Mouse (Mus musculus): ENCODE data around the gene Epha3.
A peak's percentile ranks its signal among the peaks of the same experiment; 100 is the strongest.

Epha3 gene

GRCm38 (mm10) chr16:63783544-63783943, 80.4 kb downstream of the Epha3 start:
- no peak for DNase-seq (ENCODE audit: low spot score in 2 of 2)

DNA sequence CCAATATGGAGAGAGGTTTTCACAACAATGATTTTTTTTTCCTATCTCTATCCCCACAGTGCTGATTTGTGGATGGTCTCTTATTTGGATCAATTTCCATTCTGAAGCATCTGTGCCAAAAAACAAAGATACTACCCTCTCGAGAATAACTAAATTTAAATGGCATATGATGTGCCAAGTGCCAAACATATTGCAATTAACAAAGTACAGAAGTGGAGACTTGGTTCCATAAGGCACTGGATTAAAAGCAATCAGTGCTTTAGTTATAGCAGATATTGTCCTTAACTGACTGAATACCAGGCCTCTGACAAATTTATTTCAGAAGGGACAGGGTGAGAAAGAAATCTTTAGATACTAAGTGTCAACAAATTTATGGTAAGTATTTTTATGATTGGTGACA, 81.9 kb downstream of the Epha3 start:
- DNase-seq (ENCODE audit: low spot score in 2 of 2): no peak

DNA sequence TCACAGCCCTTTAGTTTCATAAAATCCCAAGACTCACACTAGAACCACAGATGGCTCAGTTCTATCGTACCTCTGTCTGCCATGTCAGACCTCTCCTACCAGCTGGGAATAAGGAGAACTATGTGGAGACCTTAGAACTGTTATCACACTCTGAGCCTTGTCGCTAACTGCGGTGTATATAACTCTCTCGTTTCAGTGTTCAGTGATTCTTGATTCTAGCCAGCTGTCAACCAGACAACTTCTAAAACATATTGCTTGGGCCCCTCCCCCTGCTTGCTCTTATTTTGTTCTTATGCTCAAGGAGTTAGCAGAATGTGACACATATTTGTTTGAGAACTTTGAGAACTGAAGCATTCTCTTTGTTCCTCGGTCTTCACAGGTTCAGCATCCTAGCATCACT, 83.8 kb downstream of the Epha3 start:
- DNase-seq (ENCODE audit: low spot score in 2 of 2): no peak

DNA sequence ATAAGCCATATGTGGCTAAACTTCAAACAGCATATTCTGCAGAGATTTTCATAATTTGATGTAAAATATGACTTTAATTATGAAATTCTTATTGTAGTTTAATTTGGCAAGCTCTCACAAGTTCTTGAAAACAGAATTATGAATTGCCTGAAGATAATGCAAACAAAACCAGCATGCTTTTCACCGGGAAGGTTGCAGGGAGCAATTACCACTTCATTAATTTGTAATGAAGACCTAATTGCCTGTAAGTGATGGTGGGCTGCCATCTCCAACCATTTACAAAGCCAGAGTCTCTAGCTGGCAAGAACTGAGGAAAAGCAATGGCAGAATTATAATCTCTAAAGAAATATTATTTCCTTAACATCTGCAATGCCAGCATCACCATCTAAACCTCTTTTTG, 86.2 kb downstream of the Epha3 start:
- DNase-seq (ENCODE audit: low spot score in 2 of 2): no peak

- DNase-seq (ENCODE audit: low spot score in 2 of 2): no peak
Observed at GRCm38 (mm10) chr16:63772566-63772965, 91.4 kb downstream of the Epha3 start.

DNA sequence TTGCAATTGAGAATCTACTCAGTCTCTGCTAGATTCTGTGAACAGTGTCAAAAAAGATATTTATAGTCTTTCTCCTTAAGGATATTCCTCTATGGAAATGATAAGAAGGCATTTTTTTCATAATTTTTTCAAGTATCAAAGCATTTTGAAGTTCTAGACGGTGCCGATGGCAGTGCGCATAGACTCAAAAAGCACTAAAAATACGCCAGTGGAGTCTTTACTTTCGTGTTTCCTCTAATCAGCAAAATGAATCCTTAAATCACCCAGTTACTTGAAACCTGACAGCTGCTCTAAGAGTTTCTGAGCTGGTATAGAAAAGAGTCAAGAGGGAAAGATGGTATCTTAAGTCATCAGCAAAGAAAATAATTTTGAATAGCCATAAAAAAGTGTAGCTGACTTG, 96.4 kb downstream of the Epha3 start:
- DNase-seq (ENCODE audit: low spot score in 2 of 2): no peak

GRCm38 (mm10) chr16:63761177-63761576, 102.8 kb downstream of the Epha3 start:
- DNase-seq (ENCODE audit: low spot score in 2 of 2): no peak

GRCm38 (mm10) chr16:63760112-63760511, 103.9 kb downstream of the Epha3 start:
- no peak for DNase-seq (ENCODE audit: low spot score in 2 of 2)

DNA sequence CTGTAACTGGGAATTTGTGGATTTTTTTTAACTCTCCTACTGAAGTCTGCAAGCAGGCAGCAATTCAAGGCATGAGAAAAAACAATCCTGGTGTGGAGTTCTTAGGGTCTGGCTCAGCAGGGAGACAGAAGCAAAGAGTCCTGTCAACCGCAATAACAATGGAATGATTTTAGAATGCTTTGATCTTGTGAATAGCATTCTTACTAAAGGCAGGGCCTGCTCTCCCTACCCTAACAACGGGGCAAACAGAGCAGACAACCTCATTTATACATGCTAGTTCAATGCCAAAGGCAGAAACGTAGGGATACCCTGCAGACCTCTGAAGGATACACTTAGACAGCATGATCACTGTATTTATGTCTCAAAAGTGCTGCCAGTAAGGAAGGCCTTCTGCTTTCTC, 110.9 kb downstream of the Epha3 start:
- no peak for DNase-seq (ENCODE audit: low spot score in 2 of 2)

DNA sequence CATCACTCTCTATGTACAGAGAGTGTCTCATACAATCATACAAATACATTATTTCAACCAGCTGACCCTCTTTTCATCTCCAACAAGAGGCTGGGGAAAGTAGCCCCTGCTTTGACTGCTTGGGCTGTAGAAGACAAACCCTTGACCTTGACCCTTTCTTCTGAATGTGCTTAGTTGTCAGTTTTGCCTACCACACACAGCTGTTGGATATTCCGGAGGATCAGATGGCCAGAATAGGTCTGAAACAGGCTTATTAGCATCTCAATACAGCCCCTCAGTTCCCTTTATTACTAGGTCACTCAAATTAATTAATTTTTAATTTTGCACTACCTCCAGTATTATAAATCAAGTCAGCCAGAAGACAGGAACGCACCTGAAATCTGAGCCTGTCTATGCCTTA, 116.2 kb downstream of the Epha3 start:
- DNase-seq (ENCODE audit: low spot score in 2 of 2): no peak

GRCm38 (mm10) chr16:63745465-63745864, 118.5 kb downstream of the Epha3 start:
- no peak for DNase-seq (ENCODE audit: low spot score in 2 of 2)

DNA sequence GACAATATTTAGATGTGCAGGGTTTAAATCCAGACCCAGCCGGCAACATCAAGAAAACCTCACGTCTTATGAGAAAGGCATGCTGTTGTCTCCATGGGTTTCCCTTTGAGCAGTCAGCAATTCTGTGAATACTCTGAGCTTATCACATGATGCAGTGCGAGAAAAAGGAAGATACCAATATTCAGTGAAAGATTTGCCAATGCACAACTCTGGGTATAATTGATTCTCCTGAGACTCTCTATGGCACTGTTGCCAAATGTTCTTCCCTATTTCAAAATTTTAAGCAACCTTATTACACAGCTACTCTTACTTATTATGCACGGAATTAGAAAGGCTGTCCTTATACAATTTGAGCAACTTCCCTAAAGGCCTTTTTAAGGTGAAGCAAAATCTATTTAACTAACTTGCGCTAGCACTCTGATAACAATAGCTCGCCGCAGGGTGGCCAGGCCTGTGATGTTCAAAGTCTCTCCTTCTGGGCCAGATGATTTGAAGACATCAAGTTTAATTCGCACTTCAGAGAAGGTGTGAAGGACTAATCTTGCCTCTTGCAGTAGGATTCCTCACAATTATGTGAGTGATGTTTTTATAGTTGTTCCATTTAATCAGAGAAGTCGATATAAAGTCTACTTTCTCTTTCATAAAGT, 120.6 kb downstream of the Epha3 start:
- DNase-seq (ENCODE audit: low spot score in 2 of 2): no peak

- no peak for DNase-seq (ENCODE audit: low spot score in 2 of 2)
Observed at GRCm38 (mm10) chr16:63719235-63719634, 144.7 kb downstream of the Epha3 start.

DNA sequence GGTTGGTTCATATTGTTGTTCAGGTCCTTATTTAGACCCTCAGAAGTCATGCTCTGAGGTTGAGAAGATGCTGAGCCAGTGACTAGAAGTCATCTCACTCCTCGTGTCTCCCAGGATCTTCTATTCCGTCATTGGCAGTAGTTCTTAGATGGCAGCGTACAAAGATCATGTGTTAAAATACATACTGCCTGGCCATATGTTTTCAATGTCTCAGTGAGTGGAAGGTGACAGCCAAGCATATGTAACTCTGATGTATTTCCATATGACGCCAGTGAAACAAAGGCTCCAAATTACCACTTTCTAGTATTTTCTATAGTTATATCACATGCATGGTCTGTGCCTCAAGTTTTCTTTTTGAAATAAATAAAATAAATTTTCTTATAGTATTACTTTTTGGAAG, 146.7 kb downstream of the Epha3 start:
- DNase-seq (ENCODE audit: low spot score in 2 of 2): no peak

DNA sequence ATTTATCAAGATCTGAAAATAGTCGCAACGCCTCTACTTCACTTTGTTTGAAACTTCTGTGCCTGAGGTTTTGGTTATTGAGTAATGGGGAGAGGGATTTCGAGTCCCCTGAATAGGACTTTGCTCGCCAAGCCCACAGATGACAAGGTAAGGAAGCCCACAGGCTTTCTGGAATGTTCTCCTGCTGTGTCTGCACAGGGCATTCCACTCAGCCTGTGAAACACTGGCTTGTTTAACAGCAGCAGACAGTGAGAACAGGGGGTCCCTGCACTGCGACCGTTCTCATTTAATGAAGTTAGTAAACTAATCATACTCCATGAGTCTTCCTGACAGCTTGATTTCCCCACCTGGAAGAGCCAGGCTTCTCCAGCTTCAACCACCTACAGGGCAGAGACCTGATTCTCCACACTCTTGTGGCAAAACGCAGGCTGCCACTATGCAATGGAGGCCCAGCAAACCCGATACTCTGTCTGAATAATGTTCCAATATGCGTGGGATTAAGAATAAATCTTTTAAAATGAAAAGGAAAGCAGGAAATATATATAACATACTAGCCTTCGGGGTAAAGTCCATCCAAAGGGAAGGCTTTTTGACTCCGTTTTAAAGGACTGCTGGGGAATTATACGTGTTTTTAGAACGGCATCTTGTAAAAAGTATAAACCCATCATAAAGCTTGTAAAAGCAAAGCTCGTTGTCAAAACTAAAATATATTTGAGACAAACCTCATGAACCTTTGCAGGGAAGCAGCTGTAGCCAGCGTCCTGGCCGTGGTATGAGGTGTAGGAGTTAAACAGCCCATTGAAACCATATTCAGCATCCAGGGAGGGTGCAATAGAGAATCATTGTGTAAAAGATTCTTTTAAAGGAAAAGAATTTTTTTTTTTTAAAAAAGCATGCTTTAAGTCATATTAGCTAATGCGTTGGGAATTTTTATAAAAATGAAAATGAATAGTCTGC, 156.8 kb downstream of the Epha3 start:
- DNase-seq (ENCODE audit: low spot score in 2 of 2): no peak

- no peak for DNase-seq (ENCODE audit: low spot score in 2 of 2)
Observed at GRCm38 (mm10) chr16:63689371-63689770, 174.6 kb downstream of the Epha3 start.

DNA sequence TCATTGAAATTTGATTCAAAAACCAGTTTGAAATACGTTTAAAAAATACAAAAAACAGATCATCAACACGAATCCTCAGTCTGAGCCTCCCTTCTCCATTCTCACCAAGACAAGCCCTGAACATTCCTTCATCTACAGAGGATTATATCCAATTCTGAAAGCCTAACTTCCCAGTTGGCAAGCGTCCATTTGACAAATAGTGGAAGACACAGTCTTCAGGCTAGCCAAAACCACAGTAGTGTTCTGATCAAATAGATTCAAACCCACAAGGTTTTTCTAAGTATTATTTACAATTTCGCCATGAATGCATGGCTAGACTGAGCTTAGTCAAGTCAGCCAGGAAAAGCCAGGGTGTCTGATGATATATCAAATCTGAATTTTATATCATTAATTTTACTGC, 179.8 kb downstream of the Epha3 start:
- DNase-seq (ENCODE audit: low spot score in 2 of 2): no peak

GRCm38 (mm10) chr16:63674426-63674825, 189.5 kb downstream of the Epha3 start:
- DNase-seq (ENCODE audit: low spot score in 2 of 2): no peak

DNA sequence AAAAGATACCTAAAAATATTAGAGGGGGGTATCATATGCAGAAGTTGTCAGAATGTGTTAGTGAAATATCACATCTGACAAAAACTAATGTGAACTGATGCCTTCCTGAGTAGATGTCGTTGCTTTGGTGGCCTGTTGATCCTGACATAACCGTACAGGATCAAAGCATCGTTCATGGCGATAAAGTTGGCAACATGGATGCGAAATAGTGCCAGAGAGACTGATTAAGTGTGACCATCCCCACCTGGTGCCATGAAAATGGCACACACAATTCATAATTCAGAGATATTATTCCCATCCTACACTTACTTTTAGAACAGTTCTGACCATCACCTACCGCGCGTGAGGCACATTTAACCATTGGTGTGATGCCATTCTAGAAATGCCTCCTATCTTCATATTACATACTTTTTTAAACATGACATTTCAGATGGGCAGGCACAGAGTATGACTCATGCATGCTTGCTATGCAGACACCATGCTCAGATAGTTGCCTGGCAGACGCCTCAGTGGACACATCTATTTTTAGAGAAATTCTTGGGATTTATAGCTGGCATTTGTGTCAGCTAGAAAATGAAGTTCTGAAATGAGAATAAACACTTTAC, 190.6 kb downstream of the Epha3 start:
- peak in 1 of 2 experiments; percentile 23 for DNase-seq (ENCODE audit: low spot score in 2 of 2)

GRCm38 (mm10) chr16:63665897-63666464, 198.0 kb downstream of the Epha3 start:
- DNase-seq (ENCODE audit: low spot score in 2 of 2): no peak

- DNase-seq (ENCODE audit: low spot score in 2 of 2): no peak
Observed at GRCm38 (mm10) chr16:63658302-63658974, 205.5 kb downstream of the Epha3 start.

GRCm38 (mm10) chr16:63657743-63658142, 206.2 kb downstream of the Epha3 start:
- DNase-seq (ENCODE audit: low spot score in 2 of 2): no peak

All from cerebellum, postnatal 4 days (tissue).